Mouse (Mus musculus) stomach, postnatal 0 days (tissue): ENCODE data around the gene Nsd1. TPM values are rescaled to one million over a fixed set of nuclear protein-coding genes. Genes with fewer than 3 reads are reported as not detected.
A peak's percentile ranks its signal among the peaks of the same experiment; 100 is the strongest.

ENCODE experiments used
- ATAC-seq: fragments of 200-750 bp; cut with Nextera tagmentation; 2 replicates; pipeline ENCODE4 v1.8.0; 2017; ENCODE audit not compliant: low FRiP score, low TSS enrichment
- DNase-seq: peaks from one replicate; pipeline ENCODE4 v3.0.0-alpha.2; 2016; ENCODE audit warnings: low spot score
- H3K27ac ChIP-seq: fragments of 300-500 bp; sonication (generic); replicated peaks from 2 replicates; pipeline ENCODE4 v1.5.1; 2014; ENCODE audit warnings: mild to moderate bottlenecking, control low read depth
- H3K27me3 ChIP-seq: fragments of 300-500 bp; sonication (generic); 2 replicates; pipeline ENCODE4 v1.6.1; 2014; ENCODE audit warnings: low read length; ENCODE audit not compliant: control insufficient read depth, insufficient read depth
- H3K36me3 ChIP-seq: fragments of 300-500 bp; sonication (generic); 2 replicates; pipeline ENCODE4 v1.6.1; 2014; ENCODE audit warnings: low read length, mixed read lengths; ENCODE audit not compliant: control insufficient read depth, insufficient read depth
- H3K4me1 ChIP-seq: fragments of 300-500 bp; sonication (generic); replicated peaks from 2 replicates; pipeline ENCODE4 v1.6.1; 2014; ENCODE audit warnings: antibody characterized with exemption; ENCODE audit not compliant: control insufficient read depth, insufficient read depth
- H3K4me2 ChIP-seq: fragments of 300-500 bp; sonication (generic); replicated peaks from 2 replicates; pipeline ENCODE4 v1.6.1; 2014; ENCODE audit warnings: low read depth, mild to moderate bottlenecking, control low read depth, moderate library complexity
- H3K4me3 ChIP-seq: fragments of 300-500 bp; sonication (generic); 2 replicates; pipeline ENCODE4 v1.5.1; 2014; ENCODE audit warnings: low read depth, low read length, control low read depth
- H3K9ac ChIP-seq: fragments of 300-500 bp; sonication (generic); 2 replicates; pipeline ENCODE4 v1.6.1; 2014; ENCODE audit warnings: mild to moderate bottlenecking, low read length, control low read depth, mixed read lengths
- H3K9me3 ChIP-seq: fragments of 300-500 bp; sonication (generic); 2 replicates; pipeline ENCODE4 v1.6.1; 2016; ENCODE audit warnings: low read length; ENCODE audit not compliant: control insufficient read depth
- CTCF ChIP-seq: IDR thresholded peaks from 2 replicates; pipeline ENCODE4 v1.5.1; 2016; ENCODE audit warnings: antibody characterized with exemption, low read depth, mild to moderate bottlenecking, moderate library complexity
- EP300 ChIP-seq: optimal IDR thresholded peaks from 2 replicates; pipeline ENCODE3; 2016; ENCODE audit warnings: antibody characterized with exemption
- whole genome bisulfite sequencing: fragments of 180-500 bp; shearing (Covaris S2); extraction: QIAGEN DNeasy Blood & Tissue Kit; methylation state at CpG from one replicate; pipeline ENCODE4 v1.1.7; 2014; 5-methylcytosine and 5-hydroxymethylcytosine counted together
- polyA plus RNA-seq: library from polyadenylated mRNA; unstranded; fragments of >200 nt; fragmentation: Nextera tagmentation; extraction: Ambion mirVana; gene quantifications from 2 replicates; pipeline ENCODE4 v1.2.1, GENCODE M21; 2015

The Nsd1 gene
- polyA plus RNA-seq, 1 experiment from 2014 or later, result 35.0 TPM

DNA sequence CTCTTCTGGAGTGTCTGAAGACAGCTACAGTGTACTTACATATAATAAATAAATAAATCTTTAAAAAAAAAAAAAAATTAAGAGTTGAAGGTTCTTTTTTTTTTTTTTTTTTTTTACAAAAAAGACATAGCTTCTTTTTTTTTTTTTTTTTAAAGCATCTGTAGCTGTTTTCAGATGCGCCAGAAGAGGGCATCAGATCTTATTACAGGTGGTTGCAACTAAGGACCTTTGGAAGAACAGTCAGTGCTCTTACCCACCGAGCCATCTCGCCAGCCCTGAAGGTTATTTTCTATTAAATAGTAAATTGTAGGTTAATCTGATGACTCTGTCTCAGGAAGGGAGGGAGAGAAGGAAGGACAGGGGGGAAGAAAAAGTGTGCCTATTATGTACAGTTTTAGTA lies 79.3 kb downstream of the Nsd1 start:
- Histone ChIP-seq H3K27ac (no peak overlapping the region), H3K4me3 (no peak overlapping the region), H3K36me3 (peaks cover 10% of the 10 kb centered on the region), H3K4me2 (no peak overlapping the region), H3K4me1 (no peaks in the 10 kb centered on the region), H3K9ac (no peak overlapping the region), H3K9me3 (no peaks in the 10 kb centered on the region), H3K27me3 (no peaks in the 10 kb centered on the region)
- DNase-seq (no peak), ATAC-seq (no peak)
- 77% methylated on average over 3 of the region's 3 CpGs for WGBS
- peak; percentile 39 for TF ChIP-seq CTCF
- TF ChIP-seq EP300, result no peak

DNA sequence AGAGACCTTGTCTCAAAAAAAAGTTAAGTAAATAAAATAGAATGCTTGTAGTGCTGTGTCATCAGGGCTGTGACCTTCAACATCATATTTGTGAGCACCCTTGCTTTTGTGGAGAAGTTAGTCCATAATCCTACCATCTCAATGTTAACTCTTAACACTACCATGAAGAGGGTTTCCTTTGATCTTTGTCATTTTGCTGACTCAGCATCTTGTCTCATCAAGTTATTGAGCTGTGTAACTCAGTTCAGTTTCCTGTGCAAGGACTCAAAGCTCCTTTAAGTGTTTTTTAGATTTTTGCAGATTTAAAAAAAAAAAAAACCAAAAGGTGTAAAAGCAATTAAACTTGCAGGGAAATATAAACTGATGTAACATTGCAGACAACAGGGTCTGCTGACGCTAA lies 87.2 kb downstream of the Nsd1 start:
- no peak for ATAC-seq
- no peaks in the 10 kb centered on the region for H3K27me3 ChIP-seq
- WGBS, result 95% methylated on average over 1 of the region's 1 CpGs
- no peak overlapping the region for H3K27ac ChIP-seq
- H3K4me2 ChIP-seq, result no peak overlapping the region
- H3K36me3 ChIP-seq, result peaks cover 15% of the 10 kb centered on the region
- no peaks in the 10 kb centered on the region for H3K9me3 ChIP-seq
- no peak overlapping the region for H3K9ac ChIP-seq
- no peaks in the 10 kb centered on the region for H3K4me1 ChIP-seq
- no peak overlapping the region for H3K4me3 ChIP-seq
- no peak for DNase-seq
- no peak for TF ChIP-seq CTCF
- no peak for TF ChIP-seq EP300

DNA sequence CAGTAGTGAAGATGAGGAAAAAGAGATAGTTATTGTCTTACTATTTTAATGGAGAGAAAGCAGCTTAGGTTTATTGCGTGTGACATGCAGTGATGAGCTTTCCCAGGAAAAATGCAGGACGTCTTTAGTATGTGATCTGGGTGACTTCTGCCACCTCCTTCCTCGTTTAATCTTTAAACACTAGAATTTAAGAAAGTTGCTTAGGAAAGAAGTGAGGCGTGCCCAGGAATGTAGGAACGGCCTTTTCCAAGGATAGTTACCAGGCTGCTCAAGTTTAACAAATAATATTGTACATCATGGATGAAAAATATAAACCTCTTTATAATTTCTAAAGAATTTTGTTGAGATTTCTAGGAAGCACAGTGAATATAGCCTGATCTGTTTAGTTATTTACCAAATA lies 91.3 kb downstream of the Nsd1 start:
- Histone ChIP-seq H3K4me3 (no peak overlapping the region), H3K9me3 (no peaks in the 10 kb centered on the region), H3K27me3 (no peaks in the 10 kb centered on the region), H3K27ac (no peak overlapping the region), H3K4me1 (no peaks in the 10 kb centered on the region), H3K9ac (no peak overlapping the region), H3K36me3 (peaks cover 18% of the 10 kb centered on the region), H3K4me2 (no peak overlapping the region)
- no peak for ATAC-seq
- WGBS, result 76% methylated on average over 5 of the region's 5 CpGs
- DNase-seq, result no peak
- TF ChIP-seq EP300, result no peak
- TF ChIP-seq CTCF, result no peak

GRCm38 (mm10) chr13:55312028-55312630 lies 102.5 kb downstream of the Nsd1 start:
- WGBS, result 86% methylated on average over 8 of the region's 8 CpGs
- ATAC-seq, result no peak
- Histone ChIP-seq H3K9me3 (no peaks in the 10 kb centered on the region), H3K4me3 (no peak overlapping the region), H3K36me3 (peaks cover 34% of the 10 kb centered on the region), H3K4me1 (no peaks in the 10 kb centered on the region), H3K9ac (no peak overlapping the region), H3K4me2 (no peak overlapping the region), H3K27me3 (no peaks in the 10 kb centered on the region), H3K27ac (no peak overlapping the region)
- no peak for DNase-seq
- no peak for TF ChIP-seq CTCF
- no peak for TF ChIP-seq EP300

DNA sequence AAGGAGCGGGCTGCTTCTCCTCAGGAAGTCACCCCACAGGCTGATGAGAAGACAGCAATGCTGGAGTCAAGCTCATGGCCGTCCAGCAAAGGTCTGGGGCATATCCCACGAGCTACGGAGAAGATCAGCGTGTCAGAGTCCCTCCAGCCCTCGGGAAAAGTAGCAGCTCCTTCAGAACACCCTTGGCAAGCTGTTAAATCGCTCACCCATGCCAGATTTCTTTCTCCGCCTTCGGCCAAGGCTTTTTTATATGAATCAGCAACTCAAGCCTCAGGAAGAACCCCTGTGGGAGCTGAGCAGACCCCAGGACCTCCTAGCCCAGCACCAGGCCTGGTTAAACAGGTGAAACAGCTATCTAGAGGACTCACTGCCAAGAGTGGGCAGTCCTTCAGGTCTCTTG lies 103.5 kb downstream of the Nsd1 start:
- no peak overlapping the region for H3K4me2 ChIP-seq
- H3K9me3 ChIP-seq, result no peaks in the 10 kb centered on the region
- 85% methylated on average over 9 of the region's 9 CpGs for WGBS
- H3K36me3 ChIP-seq, result peaks cover 34% of the 10 kb centered on the region
- H3K27me3 ChIP-seq, result no peaks in the 10 kb centered on the region
- H3K4me1 ChIP-seq, result no peaks in the 10 kb centered on the region
- ATAC-seq (no peak), DNase-seq (no peak)
- TF ChIP-seq EP300 (no peak), CTCF (no peak)
- no peak overlapping the region for H3K27ac ChIP-seq
- no peak overlapping the region for H3K9ac ChIP-seq
- H3K4me3 ChIP-seq, result no peak overlapping the region

DNA sequence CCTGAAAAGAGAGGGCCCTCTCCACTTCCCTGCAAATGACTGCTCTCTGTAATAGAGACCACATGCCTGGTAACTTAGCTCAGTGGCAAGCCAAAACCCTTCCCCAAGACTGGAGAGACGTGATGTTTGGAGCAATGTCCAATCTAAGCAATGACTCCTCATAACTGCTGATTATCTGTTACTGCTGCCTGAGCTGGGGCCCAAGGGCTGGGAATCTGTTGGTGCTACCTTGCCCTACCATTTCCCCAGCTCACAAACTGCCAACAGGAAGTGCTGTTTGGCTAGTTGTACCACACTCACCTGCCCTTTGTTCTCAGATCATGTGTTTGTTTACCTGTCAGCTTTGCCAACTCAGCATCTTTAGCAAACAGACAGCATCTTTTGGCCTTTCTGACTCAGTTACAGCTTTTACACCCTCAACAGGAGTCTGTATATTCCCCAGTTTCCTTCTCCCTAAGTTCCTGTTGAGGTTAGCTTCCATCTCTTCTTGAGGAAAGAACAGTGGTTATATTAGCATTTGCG lies 105.4 kb downstream of the Nsd1 start:
- Histone ChIP-seq H3K4me3 (no peak overlapping the region), H3K27ac (no peak overlapping the region), H3K9me3 (no peaks in the 10 kb centered on the region), H3K9ac (no peak overlapping the region), H3K36me3 (peaks cover 33% of the 10 kb centered on the region), H3K4me1 (no peaks in the 10 kb centered on the region), H3K4me2 (no peak overlapping the region), H3K27me3 (no peaks in the 10 kb centered on the region)
- DNase-seq, result no peak
- ATAC-seq, result no peak
- TF ChIP-seq CTCF (no peak), EP300 (no peak)
- 83% methylated on average over 2 of the region's 2 CpGs for WGBS
